Mouse (Mus musculus): ENCODE measurements around the gene Grid1. TPM values are rescaled to one million over a fixed set of nuclear protein-coding genes. Genes with fewer than 3 reads are reported as not detected.

Grid1 gene
- polyA plus RNA-seq, 1 experiment, result 22.3 TPM

GRCm38 (mm10) chr14:35572991-35573502, 753.1 kb downstream of the Grid1 start:
- no peak for TF ChIP-seq POLR2A (IDR thresholded peaks at IDR 0.05; ENCODE audit: extremely low read depth, insufficient read depth, low read length)
- TF ChIP-seq CTCF (IDR thresholded peaks at IDR 0.05; ENCODE audit: extremely low read depth, insufficient read depth, low read length), result no peak
- no peak overlapping the region for H3K27ac ChIP-seq (ENCODE audit: insufficient read depth, low read length)
- no peak overlapping the region for H3K4me3 ChIP-seq (ENCODE audit: insufficient read depth, low read length)
- no peaks in the 10 kb centered on the region for H3K4me1 ChIP-seq (ENCODE audit: control insufficient read depth, insufficient read depth, low read length)

- no peaks in the 10 kb centered on the region for H3K4me1 ChIP-seq (ENCODE audit: control insufficient read depth, insufficient read depth, low read length)
- H3K4me3 ChIP-seq (ENCODE audit: insufficient read depth, low read length), result no peak overlapping the region
- H3K27ac ChIP-seq (ENCODE audit: insufficient read depth, low read length), result no peak overlapping the region
- no peak for TF ChIP-seq CTCF (IDR thresholded peaks at IDR 0.05; ENCODE audit: extremely low read depth, insufficient read depth, low read length)
- no peak for TF ChIP-seq POLR2A (IDR thresholded peaks at IDR 0.05; ENCODE audit: extremely low read depth, insufficient read depth, low read length)
Observed at GRCm38 (mm10) chr14:35574489-35574888, 754.6 kb downstream of the Grid1 start.

- H3K4me1 ChIP-seq (ENCODE audit: control insufficient read depth, insufficient read depth, low read length), result no peaks in the 10 kb centered on the region
- no peak overlapping the region for H3K27ac ChIP-seq (ENCODE audit: insufficient read depth, low read length)
- no peak overlapping the region for H3K4me3 ChIP-seq (ENCODE audit: insufficient read depth, low read length)
- TF ChIP-seq POLR2A (IDR thresholded peaks at IDR 0.05; ENCODE audit: extremely low read depth, insufficient read depth, low read length) (no peak), CTCF (IDR thresholded peaks at IDR 0.05; ENCODE audit: extremely low read depth, insufficient read depth, low read length) (no peak)
Observed at GRCm38 (mm10) chr14:35575285-35575684, 755.4 kb downstream of the Grid1 start.

GRCm38 (mm10) chr14:35625749-35626148, 805.8 kb downstream of the Grid1 start:
- H3K27ac ChIP-seq (ENCODE audit: insufficient read depth, low read length), result no peak overlapping the region
- TF ChIP-seq POLR2A (IDR thresholded peaks at IDR 0.05; ENCODE audit: extremely low read depth, insufficient read depth, low read length), result no peak
- H3K4me1 ChIP-seq (ENCODE audit: control insufficient read depth, insufficient read depth, low read length), result no peaks in the 10 kb centered on the region
- no peak overlapping the region for H3K4me3 ChIP-seq (ENCODE audit: insufficient read depth, low read length)

Other genes starting within 250 kb of the Grid1 start
- gene Ldb3, start 231.4 kb upstream of the Grid1 start, polyA plus RNA-seq (2012; rRNA removed), result 5.4 and 6.1 TPM in 2 replicates
- gene Opn4, start 220.0 kb upstream of the Grid1 start, polyA plus RNA-seq (2012; rRNA removed), result 0.04 TPM in 1 of 2 replicates, not detected in the other
- 16.0 and 16.3 TPM in 2 replicates for gene Wapl, start 146.2 kb upstream of the Grid1 start, polyA plus RNA-seq (2012; rRNA removed)

Measured in cortical plate, adult 2 months (tissue).